Mouse (Mus musculus): ENCODE data around the gene Ncoa6. TPM values are rescaled to one million over a fixed set of nuclear protein-coding genes. Genes with fewer than 3 reads are reported as not detected.

The Ncoa6 gene
- polyA plus RNA-seq, 1 experiment: 39.0 TPM

GRCm38 (mm10) chr2:155356971-155357591, 116.6 kb downstream of the Ncoa6 start, which contains the start of gene Pigu:
Gene Pigu (minus strand): TSS chr2:155357430.
- Histone ChIP-seq H3K27ac (ENCODE audit: insufficient read depth, low read length) (0 out of 2 replicates have a peak within 1 kb of the TSS, but pooled peaks have one; percentile 1), H3K4me1 (ENCODE audit: control insufficient read depth, insufficient read depth, low read length) (no peaks in the 10 kb centered on the region), H3K4me3 (replicated peaks; ENCODE audit: insufficient read depth, low read depth, low read length) (peak within 1 kb of the TSS; percentile 67), H3K27me3 (ENCODE audit: control insufficient read depth, insufficient read depth, low read length) (no peaks in the 10 kb centered on the region)
- TF ChIP-seq POLR2A (IDR thresholded peaks at IDR 0.05; ENCODE audit: borderline replicate concordance, insufficient read depth, low read length) (peak; percentile 64), CTCF (IDR thresholded peaks at IDR 0.05; ENCODE audit: borderline replicate concordance, insufficient read depth, low read depth, low read length) (no peak)
- DNase-seq: peak; percentile 95 to 96
- under 1% methylated on average over 38 of the region's 38 CpGs for WGBS

GRCm38 (mm10) chr2:155354402-155354801, 119.3 kb downstream of the Ncoa6 start:
- DNase-seq: no peak
- no peak overlapping the region for H3K27ac ChIP-seq (ENCODE audit: insufficient read depth, low read length)
- H3K27me3 ChIP-seq (ENCODE audit: control insufficient read depth, insufficient read depth, low read length): no peaks in the 10 kb centered on the region
- no peaks in the 10 kb centered on the region for H3K4me1 ChIP-seq (ENCODE audit: control insufficient read depth, insufficient read depth, low read length)
- WGBS: 90% methylated on average over 3 of the region's 3 CpGs
- no peak overlapping the region for H3K4me3 ChIP-seq (replicated peaks; ENCODE audit: insufficient read depth, low read depth, low read length)
- TF ChIP-seq POLR2A (IDR thresholded peaks at IDR 0.05; ENCODE audit: borderline replicate concordance, insufficient read depth, low read length): no peak
- TF ChIP-seq CTCF (IDR thresholded peaks at IDR 0.05; ENCODE audit: borderline replicate concordance, insufficient read depth, low read depth, low read length): no peak

- Histone ChIP-seq H3K4me3 (replicated peaks; ENCODE audit: insufficient read depth, low read depth, low read length) (no peak overlapping the region), H3K4me1 (ENCODE audit: control insufficient read depth, insufficient read depth, low read length) (no peaks in the 10 kb centered on the region), H3K27me3 (ENCODE audit: control insufficient read depth, insufficient read depth, low read length) (no peaks in the 10 kb centered on the region), H3K27ac (ENCODE audit: insufficient read depth, low read length) (no peak overlapping the region)
- no peak for DNase-seq
- TF ChIP-seq POLR2A (IDR thresholded peaks at IDR 0.05; ENCODE audit: borderline replicate concordance, insufficient read depth, low read length) (no peak), CTCF (IDR thresholded peaks at IDR 0.05; ENCODE audit: borderline replicate concordance, insufficient read depth, low read depth, low read length) (no peak)
- WGBS: 88% methylated on average over 1 of the region's 1 CpGs
These were observed 127.0 kb downstream of the Ncoa6 start for GRCm38 (mm10) chr2:155346670-155347069.

Other genes with a start within 250 kb of the Ncoa6 start
- 775 and 836 TPM in 2 replicates for gene Dynlrb1, start 237.4 kb downstream of the Ncoa6 start, polyA plus RNA-seq (2012; rRNA removed)
- gene Map1lc3a, start 197.6 kb downstream of the Ncoa6 start, polyA plus RNA-seq (2012; rRNA removed): 407 and 443 TPM in 2 replicates
- gene Pigu, start 116.5 kb downstream of the Ncoa6 start, polyA plus RNA-seq (2012; rRNA removed): 38.3 TPM in 2 replicates
- 195 and 211 TPM in 2 replicates for gene Trp53inp2, start 92.8 kb downstream of the Ncoa6 start, polyA plus RNA-seq (2012; rRNA removed)
- 98.5 and 107 TPM in 2 replicates for gene Acss2, start 44.1 kb upstream of the Ncoa6 start, polyA plus RNA-seq (2012; rRNA removed)
- gene Ggt7, start 44.3 kb upstream of the Ncoa6 start, polyA plus RNA-seq (2012; rRNA removed): 235 and 237 TPM in 2 replicates
- gene Gss, start 118.9 kb upstream of the Ncoa6 start, polyA plus RNA-seq (2012; rRNA removed): 25.7 and 26.5 TPM in 2 replicates
- gene Myh7b, start 137.3 kb upstream of the Ncoa6 start, polyA plus RNA-seq (2012; rRNA removed): 17.6 and 20.8 TPM in 2 replicates
- gene Trpc4ap, start 218.5 kb upstream of the Ncoa6 start, polyA plus RNA-seq (2012; rRNA removed): 223 and 236 TPM in 2 replicates